Mouse (Mus musculus) forebrain, embryonic 16.5 days (tissue): ENCODE data around the gene Zfp57. TPM values are rescaled to one million over a fixed set of nuclear protein-coding genes. Genes with fewer than 3 reads are reported as not detected.

Experiments
- ATAC-seq: fragments of 200-750 bp; cut with Nextera tagmentation; 2 replicates; pipeline ENCODE4 v1.8.0; 2017; ENCODE audit warnings: mild to moderate bottlenecking, moderate library complexity
- H3K27ac ChIP-seq: fragments of 300-500 bp; sonication (generic); 2 replicates; pipeline ENCODE4 v1.5.1; 2014; ENCODE audit warnings: low read length, control low read depth
- H3K27me3 ChIP-seq: fragments of 300-500 bp; sonication (generic); replicated peaks from 2 replicates; pipeline ENCODE4 v1.6.1; 2014; ENCODE audit warnings: low read length; ENCODE audit not compliant: control insufficient read depth, insufficient read depth
- H3K36me3 ChIP-seq: fragments of 300-500 bp; sonication (generic); 2 replicates; pipeline ENCODE4 v1.6.1; 2014; ENCODE audit not compliant: control insufficient read depth, insufficient read depth
- H3K4me1 ChIP-seq: fragments of 300-500 bp; sonication (generic); replicated peaks from 2 replicates; pipeline ENCODE4 v1.6.1; 2014; ENCODE audit warnings: low read length; ENCODE audit not compliant: control insufficient read depth, insufficient read depth
- H3K4me2 ChIP-seq: fragments of 300-500 bp; sonication (generic); 2 replicates; pipeline ENCODE4 v1.6.1; 2014; ENCODE audit warnings: mild to moderate bottlenecking, low read length, control low read depth
- H3K4me3 ChIP-seq: fragments of 300-500 bp; sonication (generic); replicated peaks from 2 replicates; pipeline ENCODE4 v1.5.1; 2014; ENCODE audit warnings: mild to moderate bottlenecking, low read length, control low read depth
- H3K9ac ChIP-seq: fragments of 300-500 bp; sonication (generic); replicated peaks from 2 replicates; pipeline ENCODE4 v1.6.1; 2014; ENCODE audit warnings: low read depth, low read length, control low read depth
- H3K9me3 ChIP-seq: fragments of 300-500 bp; sonication (generic); 2 replicates; pipeline ENCODE4 v1.6.1; 2016; ENCODE audit warnings: low read length; ENCODE audit not compliant: control insufficient read depth
- WGBS: fragments of 180-500 bp; shearing (Covaris S2); extraction: QIAGEN DNeasy Blood & Tissue Kit; methylation state at CpG from one replicate; pipeline ENCODE4 v1.1.7; 2014; 5-methylcytosine and 5-hydroxymethylcytosine counted together
- polyA plus RNA-seq: library from polyadenylated mRNA; unstranded; fragments of >200 nt; fragmentation: Nextera tagmentation; extraction: Ambion mirVana; gene quantifications from 2 replicates; pipeline ENCODE4 v1.2.1, GENCODE M21; 2015

Gene Zfp57
- polyA plus RNA-seq, 1 experiment from 2014 or later, result 383 TPM

DNA sequence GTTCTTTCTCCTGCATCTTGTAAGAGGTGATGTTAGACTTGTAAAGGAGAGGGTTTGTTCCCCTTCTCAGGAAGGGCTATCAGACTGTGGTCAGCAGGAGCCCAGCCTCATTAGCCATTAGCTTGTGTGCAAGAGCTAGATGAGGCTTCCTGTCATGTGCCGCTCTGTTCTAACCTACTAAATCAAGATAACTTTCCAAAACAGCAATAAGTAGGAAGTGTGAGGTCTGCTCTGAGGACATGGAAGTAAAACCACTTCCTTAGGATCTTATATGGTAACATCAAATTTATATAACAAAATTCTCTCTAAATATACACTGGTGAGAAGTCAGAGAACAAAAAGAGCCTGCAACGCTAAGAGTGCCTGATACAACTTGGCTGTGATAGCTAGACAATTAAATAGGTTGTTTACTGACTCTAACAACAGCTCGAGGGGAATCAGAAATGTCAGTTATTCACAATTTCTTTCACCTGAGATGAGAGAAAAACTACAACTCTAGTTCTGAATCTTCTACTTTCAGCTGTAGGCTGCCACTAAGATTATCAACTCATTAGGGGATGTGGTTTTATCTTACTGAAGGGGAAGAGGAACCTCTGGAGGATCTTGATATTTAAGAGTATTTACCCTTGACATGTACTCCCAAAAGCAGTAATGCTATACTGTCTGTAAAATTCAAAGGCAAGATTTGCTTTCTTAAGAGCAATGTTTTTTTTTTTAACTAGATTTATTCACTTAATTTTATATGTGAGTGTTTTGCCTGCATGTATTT lies 8.4 kb upstream of the Zfp57 start:
- Histone ChIP-seq H3K4me1 (no peaks in the 10 kb centered on the region), H3K4me2 (no peak overlapping the region), H3K36me3 (no peaks in the 10 kb centered on the region), H3K4me3 (no peak overlapping the region), H3K27ac (no peak overlapping the region), H3K9me3 (no peaks in the 10 kb centered on the region), H3K27me3 (peaks cover 16% of the 10 kb centered on the region), H3K9ac (no peak overlapping the region)
- WGBS, result 78% methylated on average over 3 of the region's 3 CpGs
- no peak for ATAC-seq

DNA sequence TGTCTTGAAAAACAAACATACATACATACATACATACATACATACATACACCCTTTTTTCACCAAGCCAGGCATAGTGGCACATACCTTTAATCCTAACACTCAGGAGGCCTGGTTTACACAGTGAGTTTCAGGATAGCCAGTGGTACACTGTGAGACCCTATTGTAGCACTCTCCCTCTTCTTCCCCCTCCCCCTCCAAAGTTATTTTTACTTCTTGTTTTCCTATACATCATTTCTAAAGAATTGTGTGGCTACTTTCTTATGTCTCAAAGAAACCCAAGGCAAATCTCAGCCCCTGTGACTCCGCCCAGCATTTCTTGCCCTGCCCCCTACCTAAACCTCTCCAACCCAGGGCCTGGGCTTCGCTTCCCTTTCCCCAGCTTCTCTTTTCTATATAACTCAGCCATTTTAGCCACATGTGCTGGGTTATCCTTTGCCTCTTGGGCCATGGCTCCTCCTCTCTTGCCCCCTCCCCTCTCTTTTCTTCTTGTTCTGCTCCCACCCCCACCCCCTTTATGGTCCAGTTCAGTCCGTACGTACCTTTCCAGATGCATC lies 7.1 kb upstream of the Zfp57 start:
- no peaks in the 10 kb centered on the region for H3K9me3 ChIP-seq
- no peaks in the 10 kb centered on the region for H3K4me1 ChIP-seq
- 89% methylated on average over 4 of the region's 4 CpGs for WGBS
- no peak overlapping the region for H3K9ac ChIP-seq
- H3K27me3 ChIP-seq, result peaks cover 8% of the 10 kb centered on the region
- H3K27ac ChIP-seq, result no peak overlapping the region
- no peak overlapping the region for H3K4me2 ChIP-seq
- no peak overlapping the region for H3K4me3 ChIP-seq
- H3K36me3 ChIP-seq, result no peaks in the 10 kb centered on the region
- ATAC-seq, result no peak

DNA sequence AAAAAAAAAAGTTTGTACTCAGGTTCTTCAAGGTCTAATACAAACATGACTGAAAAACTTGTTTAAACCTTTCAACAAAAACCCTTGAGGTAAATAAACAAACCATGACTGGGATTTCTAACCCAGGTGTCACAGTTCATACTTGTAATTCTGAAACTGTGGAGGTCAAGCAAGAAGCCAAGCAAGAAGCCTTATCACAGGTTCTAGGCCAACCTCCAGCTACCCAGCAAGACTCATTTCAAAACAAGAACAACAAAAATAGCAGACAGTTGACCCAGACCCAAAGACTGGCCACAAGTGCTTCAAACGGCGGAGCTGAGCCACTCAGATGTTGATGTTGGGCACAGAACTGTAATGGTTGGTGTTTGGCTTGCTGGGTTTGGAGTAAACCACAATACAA lies 6.4 kb upstream of the Zfp57 start:
- Histone ChIP-seq H3K4me3 (no peak overlapping the region), H3K27me3 (peaks cover 2% of the 10 kb centered on the region; the same call in 1 of the 2 replicates), H3K4me1 (no peaks in the 10 kb centered on the region), H3K4me2 (no peak overlapping the region), H3K9me3 (no peaks in the 10 kb centered on the region), H3K9ac (no peak overlapping the region), H3K36me3 (no peaks in the 10 kb centered on the region), H3K27ac (no peak overlapping the region)
- WGBS, result 95% methylated on average over 2 of the region's 2 CpGs
- no peak for ATAC-seq

- H3K9me3 ChIP-seq, result no peaks in the 10 kb centered on the region
- H3K9ac ChIP-seq, result no peak overlapping the region
- no peaks in the 10 kb centered on the region for H3K27me3 ChIP-seq
- no peaks in the 10 kb centered on the region for H3K4me1 ChIP-seq
- H3K4me3 ChIP-seq, result no peak overlapping the region
- no peak overlapping the region for H3K4me2 ChIP-seq
- H3K27ac ChIP-seq, result no peak overlapping the region
- 49% methylated on average over 3 of the region's 3 CpGs for WGBS
- ATAC-seq, result no peak
- H3K36me3 ChIP-seq, result no peaks in the 10 kb centered on the region
These were observed 5.5 kb upstream of the Zfp57 start for GRCm38 (mm10) chr17:36995448-36995847.

GRCm38 (mm10) chr17:36997033-36997735 lies 3.8 kb upstream of the Zfp57 start:
- no peaks in the 10 kb centered on the region for H3K9me3 ChIP-seq
- no peak overlapping the region for H3K27ac ChIP-seq
- no peaks in the 10 kb centered on the region for H3K36me3 ChIP-seq
- no peak for ATAC-seq
- H3K27me3 ChIP-seq, result no peaks in the 10 kb centered on the region
- WGBS, result 29% methylated on average over 7 of the region's 7 CpGs
- H3K4me2 ChIP-seq, result no peak overlapping the region
- H3K4me3 ChIP-seq, result no peak overlapping the region
- H3K4me1 ChIP-seq, result no peaks in the 10 kb centered on the region
- H3K9ac ChIP-seq, result no peak overlapping the region

GRCm38 (mm10) chr17:36998477-36998876 lies 2.5 kb upstream of the Zfp57 start:
- no peaks in the 10 kb centered on the region for H3K4me1 ChIP-seq
- H3K9me3 ChIP-seq, result no peaks in the 10 kb centered on the region
- H3K9ac ChIP-seq, result no peak overlapping the region
- WGBS, result 73% methylated on average over 2 of the region's 2 CpGs
- H3K27me3 ChIP-seq, result no peaks in the 10 kb centered on the region
- H3K4me3 ChIP-seq, result no peak overlapping the region
- no peak for ATAC-seq
- H3K4me2 ChIP-seq, result no peak overlapping the region
- H3K36me3 ChIP-seq, result no peaks in the 10 kb centered on the region
- H3K27ac ChIP-seq, result no peak overlapping the region

GRCm38 (mm10) chr17:37002364-37003330 lies 1.7 kb downstream of the Zfp57 start:
- Histone ChIP-seq H3K4me2 (peak overlapping the region; percentile 54), H3K4me1 (peaks cover 17% of the 10 kb centered on the region), H3K27me3 (no peaks in the 10 kb centered on the region), H3K9ac (peak overlapping the region; percentile 87), H3K9me3 (no peaks in the 10 kb centered on the region), H3K4me3 (peak overlapping the region; percentile 56), H3K36me3 (peaks cover 16% of the 10 kb centered on the region; the same call in 1 of the 2 replicates), H3K27ac (peak overlapping the region; percentile 95)
- under 1% methylated on average over 49 of the region's 49 CpGs for WGBS
- ATAC-seq, result peak; percentile 87

GRCm38 (mm10) chr17:37003366-37003765 lies 2.4 kb downstream of the Zfp57 start:
- Histone ChIP-seq H3K27me3 (no peaks in the 10 kb centered on the region), H3K36me3 (peaks cover 20% of the 10 kb centered on the region; the same call in 1 of the 2 replicates), H3K4me1 (peaks cover 19% of the 10 kb centered on the region), H3K9ac (peak overlapping the region; percentile 87), H3K9me3 (no peaks in the 10 kb centered on the region), H3K27ac (peak overlapping the region; percentile 95), H3K4me3 (peak overlapping the region; percentile 56), H3K4me2 (peak overlapping the region; percentile 54)
- 20% methylated on average over 4 of the region's 4 CpGs for WGBS
- peak; percentile 29; the same call in 1 of the 2 replicates for ATAC-seq
